Comparison of ENCODE assay signal across 9 mouse cellular contexts in the genomic region with DNA sequence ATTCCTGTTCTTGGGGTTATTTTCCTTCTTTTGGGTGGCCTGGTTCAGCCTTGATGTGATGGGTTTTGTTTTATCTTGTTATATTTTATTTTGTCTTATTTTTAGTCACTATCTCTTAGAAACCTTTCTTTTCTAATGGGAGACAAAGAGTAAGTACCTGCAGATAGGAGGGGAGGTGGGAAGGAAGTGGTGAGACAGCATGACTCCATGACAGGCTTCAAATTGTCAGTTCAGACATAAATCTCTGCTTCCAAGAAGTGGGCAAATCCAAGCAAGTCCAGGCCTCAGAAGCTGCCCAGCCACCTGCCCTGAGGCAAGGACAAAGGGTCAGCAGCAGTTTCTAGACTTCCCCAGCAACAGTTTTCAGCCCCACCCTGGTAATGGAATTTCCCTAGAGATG.
DNase-seq lines count a peak whose midpoint lies in the region; ATAC-seq and TF ChIP-seq lines count a peak whose summit lies in the region.
"Had no signal": no experiment of that assay in that cellular context is flagged by ENCODE, and none has a peak within 500 bp of the region (broad histone marks: within the 10 kb centered on the region; RNA-seq: fewer than 3 reads in every experiment).

No protein-coding gene starts in this region.

- H3K9ac ChIP-seq in heart, embryonic 16.5 days (ENCODE audit: low read length) = no peak overlapping the region
- H3K9ac ChIP-seq in heart, adult 2 months (ENCODE audit: low read depth, low read length) = no peak overlapping the region
- no peak overlapping the region for H3K9ac ChIP-seq in hindbrain, embryonic 11.5 days (ENCODE audit: low read depth, low read length)
- H3K9ac ChIP-seq in midbrain, postnatal 0 days (replicated peaks; ENCODE audit: low read length, poor library complexity, severe bottlenecking) = no peak overlapping the region

- no peaks in the 10 kb centered on the region for H3K27me3 ChIP-seq in heart, embryonic 16.5 days (ENCODE audit: control insufficient read depth, insufficient read depth, low read length)
- no peaks in the 10 kb centered on the region for H3K27me3 ChIP-seq in heart, adult 2 months (ENCODE audit: control insufficient read depth, insufficient read depth, low read length)
- no peaks in the 10 kb centered on the region for H3K27me3 ChIP-seq in hindbrain, embryonic 11.5 days (ENCODE audit: control insufficient read depth, insufficient read depth, low read length)
- no peaks in the 10 kb centered on the region for H3K27me3 ChIP-seq in midbrain, postnatal 0 days (ENCODE audit: insufficient read depth, low read length)

- intact Hi-C loops in heart, adult 2 months (cut with DNase I) = no loop called here

- no peaks in the 10 kb centered on the region for H3K4me1 ChIP-seq in heart, embryonic 16.5 days (ENCODE audit: control insufficient read depth, insufficient read depth, low read length)
- no peaks in the 10 kb centered on the region for H3K4me1 ChIP-seq in heart, adult 2 months (ENCODE audit: control insufficient read depth, insufficient read depth, low read length)
- H3K4me1 ChIP-seq in bone marrow macrophage, adult 2 months (ENCODE audit: control insufficient read depth, insufficient read depth, low read length) = peaks cover 2% of the 10 kb centered on the region; the same call in 1 of the 2 replicates
- no peaks in the 10 kb centered on the region for H3K4me1 ChIP-seq in hindbrain, embryonic 11.5 days (replicated peaks; ENCODE audit: control insufficient read depth, insufficient read depth, low read length)
- no peaks in the 10 kb centered on the region for H3K4me1 ChIP-seq in midbrain, postnatal 0 days (ENCODE audit: insufficient read depth, low read length)

- no peak overlapping the region for H3K27ac ChIP-seq in heart, embryonic 16.5 days (ENCODE audit: low read length)
- H3K27ac ChIP-seq in heart, adult 2 months = no peak overlapping the region
- H3K27ac ChIP-seq in bone marrow macrophage, adult 2 months (ENCODE audit: insufficient read depth, low read depth, low read length) = no peak overlapping the region
- H3K27ac ChIP-seq in hindbrain, embryonic 11.5 days (ENCODE audit: low read depth, low read length) = no peak overlapping the region
- H3K27ac ChIP-seq in midbrain, postnatal 0 days (ENCODE audit: low read depth, low read length) = no peak overlapping the region

- H3K36me3 ChIP-seq in heart, embryonic 16.5 days (ENCODE audit: control insufficient read depth, insufficient read depth) = no peaks in the 10 kb centered on the region
- no peaks in the 10 kb centered on the region for H3K36me3 ChIP-seq in heart, adult 2 months (ENCODE audit: control insufficient read depth, insufficient read depth, low read length)
- H3K36me3 ChIP-seq in hindbrain, embryonic 11.5 days (ENCODE audit: control insufficient read depth, insufficient read depth, low read length) = no peaks in the 10 kb centered on the region
- no peaks in the 10 kb centered on the region for H3K36me3 ChIP-seq in midbrain, postnatal 0 days (ENCODE audit: insufficient read depth, low read length)

- no peaks in the 10 kb centered on the region for H3K9me3 ChIP-seq in heart, embryonic 16.5 days (replicated peaks; ENCODE audit: control insufficient read depth, low read length)
- no peaks in the 10 kb centered on the region for H3K9me3 ChIP-seq in hindbrain, embryonic 11.5 days (ENCODE audit: control insufficient read depth, low read length)
- H3K9me3 ChIP-seq in midbrain, postnatal 0 days (ENCODE audit: low read length) = no peaks in the 10 kb centered on the region

- TF ChIP-seq CTCF in heart, adult 2 months (IDR thresholded peaks at IDR 0.05) = no peak
- no peak for TF ChIP-seq CTCF in bone marrow macrophage, adult 2 months (IDR thresholded peaks at IDR 0.05; ENCODE audit: low read depth, low read length)
- no peak for TF ChIP-seq CTCF in midbrain, postnatal 0 days (IDR thresholded peaks at IDR 0.05)

- ATAC-seq in heart, embryonic 16.5 days (replicated peaks; ENCODE audit: extremely low read depth, insufficient read depth, low FRiP score) = no peak
- ATAC-seq in hindbrain, embryonic 11.5 days (ENCODE audit: low FRiP score) = peak; percentile 35; the same call in 1 of the 2 replicates
- ATAC-seq in midbrain, postnatal 0 days (ENCODE audit: low FRiP score) = no peak
- ATAC-seq in activated CD4-positive, CD25-positive, alpha-beta regulatory T cell, adult 4 months = no peak

- H3K4me3 ChIP-seq in heart, embryonic 16.5 days (ENCODE audit: low read length) = peak overlapping the region; percentile 30
- H3K4me3 ChIP-seq in heart, adult 2 months = no peak overlapping the region
- peak overlapping the region; percentile 40 for H3K4me3 ChIP-seq in bone marrow macrophage, adult 2 months (ENCODE audit: insufficient read depth, low read length)
- peak overlapping the region; percentile 16; the same call in 1 of the 2 replicates for H3K4me3 ChIP-seq in hindbrain, embryonic 11.5 days (ENCODE audit: low read depth, low read length)
- peak overlapping the region; percentile 27 for H3K4me3 ChIP-seq in midbrain, postnatal 0 days (ENCODE audit: low read depth, low read length)

- no peak for TF ChIP-seq POLR2A in heart, adult 2 months (IDR thresholded peaks at IDR 0.05; ENCODE audit: insufficient read depth, low read depth, low read length)
- TF ChIP-seq POLR2A in bone marrow macrophage, adult 2 months (IDR thresholded peaks at IDR 0.05; ENCODE audit: borderline replicate concordance, low read depth, low read length) = no peak

- peak overlapping the region; percentile 34 for H3K4me2 ChIP-seq in heart, embryonic 16.5 days (ENCODE audit: low read depth, low read length)
- H3K4me2 ChIP-seq in hindbrain, embryonic 11.5 days (replicated peaks; ENCODE audit: low read depth, low read length) = peak overlapping the region; percentile 14; the same call in 1 of the 2 replicates
- H3K4me2 ChIP-seq in midbrain, postnatal 0 days (ENCODE audit: low read depth, low read length, poor library complexity, severe bottlenecking) = peak overlapping the region; percentile 18; the same call in 1 of the 2 replicates

- TF ChIP-seq EP300 in heart, adult 2 months (IDR thresholded peaks at IDR 0.05; ENCODE audit: insufficient read depth, low read depth, low read length) = no peak

- no peak for DNase-seq in heart, adult 2 months
- peak; percentile 0 for DNase-seq in hindbrain, embryonic 11.5 days (ENCODE audit: low spot score)
- no peak for DNase-seq in midbrain, postnatal 0 days (ENCODE audit: low spot score)
- DNase-seq in lung, postnatal 36 days = no peak
- DNase-seq in spleen, postnatal 36 days (ENCODE audit: low spot score in 2 of 2) = no peak
- DNase-seq: gastrocnemius, postnatal 25 days had no signal

- H3K79me2 ChIP-seq in heart, adult 2 months (replicated peaks; ENCODE audit: control insufficient read depth, insufficient read depth, low read length) = no peaks in the 10 kb centered on the region
